Mouse (Mus musculus): ENCODE data around the gene Gsn. TPM values are rescaled to one million over a fixed set of nuclear protein-coding genes. Genes with fewer than 3 reads are reported as not detected.
A peak's percentile ranks its signal among the peaks of the same experiment; 100 is the strongest.

Gene Gsn
- polyA plus RNA-seq, 1 experiment from 2014 or later, result 29.9 TPM

DNA sequence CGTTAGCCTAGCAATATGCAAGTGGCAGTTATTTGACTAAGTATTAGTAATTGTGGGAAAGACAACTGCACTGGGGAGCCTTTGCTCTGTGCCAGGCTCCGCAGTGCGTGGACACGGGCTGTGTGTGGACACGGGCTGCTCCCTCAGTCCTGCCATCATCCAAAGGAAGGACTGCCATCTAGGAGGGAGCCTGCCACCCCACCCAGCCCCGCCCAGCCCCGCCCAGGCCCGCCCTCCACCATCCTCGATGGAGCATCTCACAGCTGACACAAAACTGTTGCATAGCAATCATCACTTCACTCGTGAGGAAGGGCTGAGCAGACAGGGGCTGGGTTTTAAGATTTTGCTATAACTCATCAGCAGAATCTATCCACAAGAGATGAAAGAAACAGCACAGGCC is 69.8 kb downstream of the Gsn start:
- Histone ChIP-seq H3K36me3 (ENCODE audit: control insufficient read depth, insufficient read depth, low read length) (no peaks in the 10 kb centered on the region), H3K9ac (ENCODE audit: low read length) (no peak overlapping the region), H3K4me1 (ENCODE audit: control insufficient read depth, insufficient read depth, low read length) (no peaks in the 10 kb centered on the region), H3K27me3 (ENCODE audit: control insufficient read depth, insufficient read depth, low read length) (no peaks in the 10 kb centered on the region; the same call in 1 of the 2 replicates), H3K4me2 (no peak overlapping the region), H3K9me3 (ENCODE audit: control insufficient read depth, low read length) (no peaks in the 10 kb centered on the region), H3K27ac (ENCODE audit: low read depth, low read length) (no peak overlapping the region), H3K4me3 (ENCODE audit: low read depth, low read length) (no peak overlapping the region)
- WGBS, result 73% methylated on average over 10 of the region's 10 CpGs
- ATAC-seq (ENCODE audit: low FRiP score) (no peak), DNase-seq (ENCODE audit: low spot score, missing footprints) (no peak)

DNA sequence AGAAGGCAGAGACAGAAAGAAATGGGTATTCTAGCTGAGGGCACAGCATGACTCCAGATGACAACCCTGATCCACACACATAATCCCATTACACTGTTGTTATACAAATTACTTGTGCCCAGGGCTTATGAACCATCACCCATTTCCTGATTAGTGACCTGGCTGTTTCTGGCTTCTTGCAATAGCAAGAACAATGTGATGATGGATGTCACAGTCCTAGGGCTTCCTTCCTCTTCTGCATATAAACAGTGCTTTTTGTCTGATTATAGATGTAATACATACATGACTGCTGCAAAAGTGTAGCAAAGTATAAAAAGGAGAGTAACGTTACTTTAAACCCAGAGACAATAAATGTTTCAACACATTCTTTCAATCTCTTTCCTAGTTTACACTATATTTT is 70.8 kb downstream of the Gsn start:
- Histone ChIP-seq H3K4me1 (ENCODE audit: control insufficient read depth, insufficient read depth, low read length) (no peaks in the 10 kb centered on the region), H3K27me3 (ENCODE audit: control insufficient read depth, insufficient read depth, low read length) (no peaks in the 10 kb centered on the region; the same call in 1 of the 2 replicates), H3K9me3 (ENCODE audit: control insufficient read depth, low read length) (no peaks in the 10 kb centered on the region), H3K9ac (ENCODE audit: low read length) (no peak overlapping the region), H3K4me2 (no peak overlapping the region), H3K27ac (ENCODE audit: low read depth, low read length) (no peak overlapping the region), H3K4me3 (ENCODE audit: low read depth, low read length) (no peak overlapping the region), H3K36me3 (ENCODE audit: control insufficient read depth, insufficient read depth, low read length) (no peaks in the 10 kb centered on the region)
- ATAC-seq (ENCODE audit: low FRiP score) (no peak), DNase-seq (ENCODE audit: low spot score, missing footprints) (no peak)
- 70% methylated on average over 1 of the region's 1 CpGs for WGBS

DNA sequence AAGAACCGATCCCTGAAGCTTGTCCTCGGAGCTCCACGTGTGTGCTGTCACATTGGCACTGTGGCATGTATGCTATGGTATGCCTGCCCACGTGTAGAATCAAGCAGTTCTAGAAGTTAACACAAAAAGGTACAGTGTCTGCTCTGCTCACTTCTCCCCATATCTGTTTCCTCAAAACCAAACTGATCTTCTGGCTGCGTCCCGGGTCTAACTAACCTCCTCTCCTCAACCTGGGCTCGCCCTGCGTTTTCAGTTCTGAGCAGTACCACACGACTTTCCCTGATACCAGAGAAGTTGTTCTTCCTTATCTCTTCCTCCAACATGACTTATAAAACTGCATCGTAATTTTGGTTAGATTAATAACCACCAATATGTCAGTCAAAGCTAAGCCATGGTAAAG is 71.4 kb downstream of the Gsn start:
- Histone ChIP-seq H3K9me3 (ENCODE audit: control insufficient read depth, low read length) (no peaks in the 10 kb centered on the region), H3K4me1 (ENCODE audit: control insufficient read depth, insufficient read depth, low read length) (no peaks in the 10 kb centered on the region), H3K4me3 (ENCODE audit: low read depth, low read length) (no peak overlapping the region), H3K4me2 (no peak overlapping the region), H3K27me3 (ENCODE audit: control insufficient read depth, insufficient read depth, low read length) (no peaks in the 10 kb centered on the region; the same call in 1 of the 2 replicates), H3K27ac (ENCODE audit: low read depth, low read length) (no peak overlapping the region), H3K9ac (ENCODE audit: low read length) (no peak overlapping the region), H3K36me3 (ENCODE audit: control insufficient read depth, insufficient read depth, low read length) (no peaks in the 10 kb centered on the region)
- 61% methylated on average over 10 of the region's 10 CpGs for WGBS
- ATAC-seq (ENCODE audit: low FRiP score) (no peak), DNase-seq (ENCODE audit: low spot score, missing footprints) (no peak)

- Histone ChIP-seq H3K27ac (ENCODE audit: low read depth, low read length) (no peak overlapping the region), H3K27me3 (ENCODE audit: control insufficient read depth, insufficient read depth, low read length) (no peaks in the 10 kb centered on the region; the same call in 1 of the 2 replicates), H3K9me3 (ENCODE audit: control insufficient read depth, low read length) (no peaks in the 10 kb centered on the region), H3K9ac (ENCODE audit: low read length) (no peak overlapping the region), H3K36me3 (ENCODE audit: control insufficient read depth, insufficient read depth, low read length) (no peaks in the 10 kb centered on the region), H3K4me1 (ENCODE audit: control insufficient read depth, insufficient read depth, low read length) (no peaks in the 10 kb centered on the region), H3K4me3 (ENCODE audit: low read depth, low read length) (no peak overlapping the region), H3K4me2 (no peak overlapping the region)
- WGBS, result 29% methylated on average over 11 of the region's 11 CpGs
- ATAC-seq (ENCODE audit: low FRiP score) (no peak), DNase-seq (ENCODE audit: low spot score, missing footprints) (no peak)
Observed at GRCm38 (mm10) chr2:35328064-35328792, 72.0 kb downstream of the Gsn start.

DNA sequence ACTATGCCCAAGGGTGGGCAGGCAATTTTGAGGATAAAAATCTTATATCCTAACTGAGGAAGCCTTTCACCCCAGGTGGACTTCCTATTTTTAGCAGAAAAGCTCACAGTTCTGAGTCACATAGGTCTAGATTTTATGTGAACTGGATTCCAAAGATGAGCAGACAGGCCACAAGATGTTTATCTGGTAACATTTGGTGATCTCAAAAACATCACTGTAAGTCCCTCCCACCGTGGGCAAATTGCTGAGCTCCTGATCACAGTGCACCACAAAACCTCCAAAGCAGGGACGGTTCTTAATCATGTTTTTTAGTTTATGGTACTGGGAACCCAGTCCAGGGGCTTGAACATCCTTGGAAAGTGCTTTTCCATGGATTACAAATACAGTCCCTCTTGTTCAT is 72.9 kb downstream of the Gsn start:
- no peaks in the 10 kb centered on the region for H3K4me1 ChIP-seq (ENCODE audit: control insufficient read depth, insufficient read depth, low read length)
- H3K27ac ChIP-seq (ENCODE audit: low read depth, low read length), result no peak overlapping the region
- no peak overlapping the region for H3K9ac ChIP-seq (ENCODE audit: low read length)
- no peak for ATAC-seq (ENCODE audit: low FRiP score)
- H3K4me2 ChIP-seq, result no peak overlapping the region
- DNase-seq (ENCODE audit: low spot score, missing footprints), result no peak
- H3K9me3 ChIP-seq (ENCODE audit: control insufficient read depth, low read length), result no peaks in the 10 kb centered on the region
- H3K27me3 ChIP-seq (ENCODE audit: control insufficient read depth, insufficient read depth, low read length), result no peaks in the 10 kb centered on the region
- 88% methylated on average over 2 of the region's 2 CpGs for whole genome bisulfite sequencing
- no peak overlapping the region for H3K4me3 ChIP-seq (ENCODE audit: low read depth, low read length)
- no peaks in the 10 kb centered on the region for H3K36me3 ChIP-seq (ENCODE audit: control insufficient read depth, insufficient read depth, low read length)

- Histone ChIP-seq H3K27me3 (ENCODE audit: control insufficient read depth, insufficient read depth, low read length) (no peaks in the 10 kb centered on the region), H3K9ac (ENCODE audit: low read length) (no peak overlapping the region), H3K27ac (ENCODE audit: low read depth, low read length) (no peak overlapping the region), H3K36me3 (ENCODE audit: control insufficient read depth, insufficient read depth, low read length) (no peaks in the 10 kb centered on the region), H3K4me2 (no peak overlapping the region), H3K4me1 (ENCODE audit: control insufficient read depth, insufficient read depth, low read length) (peaks cover 8% of the 10 kb centered on the region), H3K4me3 (ENCODE audit: low read depth, low read length) (no peak overlapping the region), H3K9me3 (ENCODE audit: control insufficient read depth, low read length) (no peaks in the 10 kb centered on the region)
- 70% methylated on average over 2 of the region's 2 CpGs for WGBS
- DNase-seq (ENCODE audit: low spot score, missing footprints) (no peak), ATAC-seq (ENCODE audit: low FRiP score) (no peak)
Observed at GRCm38 (mm10) chr2:35331205-35331604, 75.0 kb downstream of the Gsn start.

GRCm38 (mm10) chr2:35333670-35334069 is 77.5 kb downstream of the Gsn start:
- H3K9ac ChIP-seq (ENCODE audit: low read length), result no peak overlapping the region
- H3K36me3 ChIP-seq (ENCODE audit: control insufficient read depth, insufficient read depth, low read length), result no peaks in the 10 kb centered on the region
- no peak for ATAC-seq (ENCODE audit: low FRiP score)
- no peak for DNase-seq (ENCODE audit: low spot score, missing footprints)
- peaks cover 13% of the 10 kb centered on the region for H3K4me1 ChIP-seq (ENCODE audit: control insufficient read depth, insufficient read depth, low read length)
- no peak overlapping the region for H3K4me2 ChIP-seq
- H3K4me3 ChIP-seq (ENCODE audit: low read depth, low read length), result no peak overlapping the region
- H3K9me3 ChIP-seq (ENCODE audit: control insufficient read depth, low read length), result no peaks in the 10 kb centered on the region
- H3K27me3 ChIP-seq (ENCODE audit: control insufficient read depth, insufficient read depth, low read length), result no peaks in the 10 kb centered on the region
- H3K27ac ChIP-seq (ENCODE audit: low read depth, low read length), result no peak overlapping the region

GRCm38 (mm10) chr2:35335620-35336019 is 79.4 kb downstream of the Gsn start:
- 6% methylated on average over 7 of the region's 7 CpGs for WGBS
- H3K4me1 ChIP-seq (ENCODE audit: control insufficient read depth, insufficient read depth, low read length), result peaks cover 13% of the 10 kb centered on the region
- no peaks in the 10 kb centered on the region for H3K36me3 ChIP-seq (ENCODE audit: control insufficient read depth, insufficient read depth, low read length)
- DNase-seq (ENCODE audit: low spot score, missing footprints), result peak; percentile 86
- no peak overlapping the region; the same call in 1 of the 2 replicates for H3K9ac ChIP-seq (ENCODE audit: low read length)
- H3K27me3 ChIP-seq (ENCODE audit: control insufficient read depth, insufficient read depth, low read length), result no peaks in the 10 kb centered on the region
- ATAC-seq (ENCODE audit: low FRiP score), result no peak
- H3K27ac ChIP-seq (ENCODE audit: low read depth, low read length), result no peak overlapping the region
- H3K9me3 ChIP-seq (ENCODE audit: control insufficient read depth, low read length), result no peaks in the 10 kb centered on the region
- H3K4me3 ChIP-seq (ENCODE audit: low read depth, low read length), result no peak overlapping the region
- peak overlapping the region; percentile 99; the same call in 1 of the 2 replicates for H3K4me2 ChIP-seq

DNA sequence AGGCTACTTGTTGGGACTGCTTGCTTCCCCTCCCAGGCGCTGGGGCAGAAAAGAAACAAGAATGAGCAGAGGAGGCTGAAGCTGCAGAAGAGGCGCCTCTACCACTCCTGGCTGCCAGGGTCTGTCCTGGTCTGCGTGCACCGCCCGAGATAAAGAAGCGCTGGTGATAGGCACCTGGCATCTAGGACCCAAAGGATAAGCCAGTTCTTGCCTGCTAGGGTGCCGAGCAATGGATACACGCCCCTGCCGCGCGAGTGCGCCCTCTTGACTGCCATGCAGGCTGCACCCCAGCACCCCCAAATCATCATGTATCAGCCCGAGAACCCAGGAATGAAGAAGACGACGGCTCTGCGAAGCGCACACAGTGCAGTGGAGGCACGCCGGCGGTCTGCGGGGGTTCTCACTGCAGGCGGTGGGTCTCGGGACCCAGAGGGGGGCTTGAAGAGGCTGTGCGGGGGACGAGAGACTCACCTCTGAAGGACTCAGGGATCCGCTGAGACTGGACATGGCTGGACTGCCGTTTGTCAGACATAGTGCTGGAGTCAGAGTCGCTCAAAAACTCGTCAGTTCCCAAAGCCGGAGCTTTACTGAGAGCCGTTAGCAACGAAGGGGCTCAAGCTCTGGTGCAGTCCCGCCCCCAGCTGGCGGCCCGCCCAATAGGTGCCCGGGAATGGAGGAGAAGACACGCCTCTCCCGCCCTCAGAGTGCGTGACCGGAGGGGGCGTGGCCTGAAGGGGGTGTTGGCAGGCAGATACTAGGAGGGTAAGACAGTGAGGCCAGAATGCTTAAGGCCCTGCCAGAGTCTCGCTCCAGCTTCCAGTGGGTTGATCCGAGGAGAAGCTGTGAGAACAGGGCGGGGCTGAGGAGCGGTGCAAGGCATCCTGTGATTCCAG is 80.5 kb downstream of the Gsn start, which contains the start of gene Stom:
Stom (minus strand) TSS at position 589 of the 893 bp plus-strand sequence.
- H3K36me3 ChIP-seq (ENCODE audit: control insufficient read depth, insufficient read depth, low read length), result no peaks in the 10 kb centered on the region
- peak within 1 kb of the TSS; percentile 99 for H3K4me2 ChIP-seq
- H3K9ac ChIP-seq (ENCODE audit: low read length), result peak within 1 kb of the TSS; percentile 78
- 0% methylated on average over 45 of the region's 45 CpGs for WGBS
- H3K4me3 ChIP-seq (ENCODE audit: low read depth, low read length), result peak within 1 kb of the TSS; percentile 65
- peak; percentile 100 for DNase-seq (ENCODE audit: low spot score, missing footprints)
- H3K9me3 ChIP-seq (ENCODE audit: control insufficient read depth, low read length), result no peaks in the 10 kb centered on the region
- no peaks in the 10 kb centered on the region for H3K27me3 ChIP-seq (ENCODE audit: control insufficient read depth, insufficient read depth, low read length)
- no peak within 1 kb of the TSS for H3K27ac ChIP-seq (ENCODE audit: low read depth, low read length)
- peak; percentile 100 for ATAC-seq (ENCODE audit: low FRiP score)
- H3K4me1 ChIP-seq (ENCODE audit: control insufficient read depth, insufficient read depth, low read length), result peaks cover 13% of the 10 kb centered on the region

Data from midbrain, embryonic 11.5 days (tissue).